ENCODE assay signal across 10 mouse cellular contexts in genomic region chr2:128697566-128697965, GRCm38 (mm10). TPM values are rescaled to one million over a fixed set of nuclear protein-coding genes. Genes with fewer than 3 reads are reported as not detected.
DNase-seq lines count a peak whose midpoint lies in the region; ATAC-seq and TF ChIP-seq lines count a peak whose summit lies in the region.
"Had no signal": no experiment of that assay in that cellular context is flagged by ENCODE, and none has a peak within 500 bp of the region (broad histone marks: within the 10 kb centered on the region; RNA-seq: fewer than 3 reads in every experiment).

No protein-coding gene starts in this region.

- no peak for ATAC-seq in kidney, postnatal 0 days (replicated peaks; ENCODE audit: low FRiP score, low read depth)
- no peak for ATAC-seq in forebrain, embryonic 12.5 days (ENCODE audit: low FRiP score)
- ATAC-seq in intestine, postnatal 0 days = no peak
- no peak for ATAC-seq in neural tube, embryonic 15.5 days (ENCODE audit: low FRiP score)
- ATAC-seq in inflammation-experienced regulatory T-cells, adult 6 months = no peak

- WGBS in kidney, postnatal 0 days = 42% methylated on average over 5 of the region's 5 CpGs
- WGBS in forebrain, embryonic 12.5 days = 62% methylated on average over 5 of the region's 5 CpGs
- 45% methylated on average over 5 of the region's 5 CpGs for WGBS in intestine, postnatal 0 days
- WGBS in neural tube, embryonic 15.5 days = 55% methylated on average over 5 of the region's 5 CpGs

- no peak for DNase-seq in kidney, postnatal 0 days (ENCODE audit: low spot score)
- no peak for DNase-seq in kidney, adult 9 months
- no peak for DNase-seq in layer of hippocampus, adult 2 months (ENCODE audit: low spot score in 2 of 2)
- DNase-seq in left cerebral cortex, postnatal 14 days (ENCODE audit: low spot score in 2 of 2) = no peak

- H3K36me3 ChIP-seq in kidney, postnatal 0 days (ENCODE audit: insufficient read depth, low read length) = no peaks in the 10 kb centered on the region
- no peaks in the 10 kb centered on the region for H3K36me3 ChIP-seq in forebrain, embryonic 12.5 days (replicated peaks)
- no peaks in the 10 kb centered on the region for H3K36me3 ChIP-seq in intestine, postnatal 0 days (ENCODE audit: control insufficient read depth, insufficient read depth)
- no peaks in the 10 kb centered on the region for H3K36me3 ChIP-seq in neural tube, embryonic 15.5 days
- H3K36me3 ChIP-seq: G1E; liver, embryonic 13.5 days had no signal

- no peaks in the 10 kb centered on the region for H3K4me1 ChIP-seq in kidney, postnatal 0 days (replicated peaks; ENCODE audit: insufficient read depth, low read length)
- peaks cover 20% of the 10 kb centered on the region for H3K4me1 ChIP-seq in forebrain, embryonic 12.5 days
- 0 out of 2 replicates have a peak, but pooled peaks cover 6% of the 10 kb centered on the region for H3K4me1 ChIP-seq in intestine, postnatal 0 days (replicated peaks; ENCODE audit: control insufficient read depth, insufficient read depth, low read length)
- peaks cover 19% of the 10 kb centered on the region for H3K4me1 ChIP-seq in neural tube, embryonic 15.5 days

- no peaks in the 10 kb centered on the region for H3K9me3 ChIP-seq in kidney, postnatal 0 days (replicated peaks; ENCODE audit: low read length)
- H3K9me3 ChIP-seq in forebrain, embryonic 12.5 days = no peaks in the 10 kb centered on the region
- no peaks in the 10 kb centered on the region for H3K9me3 ChIP-seq in intestine, postnatal 0 days (ENCODE audit: control insufficient read depth)
- no peaks in the 10 kb centered on the region for H3K9me3 ChIP-seq in neural tube, embryonic 15.5 days (replicated peaks)
- H3K9me3 ChIP-seq: G1E; liver, embryonic 13.5 days had no signal

- H3K27me3 ChIP-seq in kidney, postnatal 0 days (ENCODE audit: insufficient read depth, low read length) = no peaks in the 10 kb centered on the region
- peaks cover 19% of the 10 kb centered on the region for H3K27me3 ChIP-seq in forebrain, embryonic 12.5 days
- H3K27me3 ChIP-seq in intestine, postnatal 0 days (replicated peaks; ENCODE audit: control insufficient read depth, insufficient read depth, low read length) = no peaks in the 10 kb centered on the region
- peaks cover 26% of the 10 kb centered on the region for H3K27me3 ChIP-seq in neural tube, embryonic 15.5 days (replicated peaks)

- intact Hi-C loops in left cerebral cortex, postnatal 14 days (cut with DNase I) = no loop called here

- peak overlapping the region; percentile 75; the same call in 1 of the 2 replicates for H3K4me2 ChIP-seq in kidney, postnatal 0 days (ENCODE audit: low read length)
- H3K4me2 ChIP-seq in forebrain, embryonic 12.5 days = peak overlapping the region; percentile 95
- H3K4me2 ChIP-seq in intestine, postnatal 0 days (replicated peaks; ENCODE audit: low read depth) = peak overlapping the region; percentile 77
- H3K4me2 ChIP-seq in neural tube, embryonic 15.5 days = peak overlapping the region; percentile 96

- peak overlapping the region; percentile 94; the same call in 1 of the 2 replicates for H3K27ac ChIP-seq in kidney, postnatal 0 days
- no peak overlapping the region for H3K27ac ChIP-seq in forebrain, embryonic 12.5 days
- peak overlapping the region; percentile 95; the same call in 1 of the 2 replicates for H3K27ac ChIP-seq in intestine, postnatal 0 days (ENCODE audit: low read depth, low read length)
- no peak overlapping the region for H3K27ac ChIP-seq in neural tube, embryonic 15.5 days (replicated peaks)
- no peak overlapping the region for H3K27ac ChIP-seq in layer of hippocampus, adult 2 months
- H3K27ac ChIP-seq: liver, embryonic 13.5 days had no signal

- H3K4me3 ChIP-seq in kidney, postnatal 0 days (replicated peaks; ENCODE audit: low read depth, low read length) = no peak overlapping the region
- H3K4me3 ChIP-seq in forebrain, embryonic 12.5 days (replicated peaks) = no peak overlapping the region
- H3K4me3 ChIP-seq in intestine, postnatal 0 days (ENCODE audit: low read depth, low read length) = peak overlapping the region; percentile 77; the same call in 1 of the 2 replicates
- peak overlapping the region; percentile 46; the same call in 1 of the 2 replicates for H3K4me3 ChIP-seq in neural tube, embryonic 15.5 days (replicated peaks)
- H3K4me3 ChIP-seq in layer of hippocampus, adult 2 months = no peak overlapping the region

- no peak for TF ChIP-seq CTCF in kidney, postnatal 0 days (IDR thresholded peaks at IDR 0.05; ENCODE audit: low read depth)
- TF ChIP-seq CTCF in intestine, postnatal 0 days (IDR thresholded peaks at IDR 0.05; ENCODE audit: low read depth) = no peak
- TF ChIP-seq CTCF in layer of hippocampus, adult 2 months (conservative IDR thresholded peaks at IDR 0.05) = no peak

- peak overlapping the region; percentile 76; the same call in 1 of the 2 replicates for H3K9ac ChIP-seq in kidney, postnatal 0 days (ENCODE audit: low read depth, low read length)
- no peak overlapping the region for H3K9ac ChIP-seq in forebrain, embryonic 12.5 days
- peak overlapping the region; percentile 8; the same call in 1 of the 2 replicates for H3K9ac ChIP-seq in intestine, postnatal 0 days (ENCODE audit: low read depth, low read length)
- peak overlapping the region; percentile 14; the same call in 1 of the 2 replicates for H3K9ac ChIP-seq in neural tube, embryonic 15.5 days (replicated peaks)
- H3K9ac ChIP-seq: liver, embryonic 13.5 days had no signal

RNA-seq across cellular contexts. Expression of gene Mertk, which starts 1.2 kb away (rescaled TPM):
- polyA plus RNA-seq in kidney, postnatal 0 days (2015; fragmentation: Nextera tagmentation; extraction: Ambion mirVana) = 8.9 and 9.8 TPM in 2 replicates
- 2.2 and 2.7 TPM in 2 replicates for polyA plus RNA-seq in forebrain, embryonic 12.5 days (2016; fragmentation: Nextera tagmentation; extraction: Ambion mirVana)
- polyA plus RNA-seq in intestine, postnatal 0 days (2015; fragmentation: Nextera tagmentation; extraction: Ambion mirVana) = 16.2 and 16.8 TPM in 2 replicates
- polyA plus RNA-seq in neural tube, embryonic 15.5 days (2015; fragmentation: Nextera tagmentation; extraction: Ambion mirVana) = 2.2 and 3.1 TPM in 2 replicates
- total RNA-seq in layer of hippocampus, adult 2 months (2021) = 10 to 100 TPM; 36.0 to 38.5 TPM
- 10 to 100 TPM; 20.8 to 33.7 TPM for total RNA-seq in left cerebral cortex, postnatal 14 days (2021)
- polyA plus RNA-seq in inflammation-experienced regulatory T-cells, adult 6 months (2017; shearing (Covaris generic)) = under 1 TPM in 2 of 3 experiments, not detected in 1; 0.08 to 0.40 TPM
- polyA plus RNA-seq: G1E had no signal

RNA-seq across cellular contexts. Expression of gene Anapc1, which starts 10.4 kb away (rescaled TPM):
- polyA plus RNA-seq in kidney, postnatal 0 days (2015; fragmentation: Nextera tagmentation; extraction: Ambion mirVana) = 27.4 and 31.1 TPM in 2 replicates
- 98.8 and 99.9 TPM in 2 replicates for polyA plus RNA-seq in forebrain, embryonic 12.5 days (2016; fragmentation: Nextera tagmentation; extraction: Ambion mirVana)
- polyA plus RNA-seq in intestine, postnatal 0 days (2015; fragmentation: Nextera tagmentation; extraction: Ambion mirVana) = 14.0 and 15.6 TPM in 2 replicates
- 34.2 and 40.9 TPM in 2 replicates for polyA plus RNA-seq in neural tube, embryonic 15.5 days (2015; fragmentation: Nextera tagmentation; extraction: Ambion mirVana)
- 10 to 100 TPM; 63.8 to 70.4 TPM for total RNA-seq in layer of hippocampus, adult 2 months (2021)
- 10 to 100 TPM; 62.2 to 64.9 TPM for total RNA-seq in left cerebral cortex, postnatal 14 days (2021)
- 10 to 100 TPM; 39.0 to 45.3 (median 44.4) TPM for polyA plus RNA-seq in inflammation-experienced regulatory T-cells, adult 6 months (2017; shearing (Covaris generic))

Comparison
In these comparisons a context has a peak if more than half of its experiments do, and no peak if none do; other contexts are left out.
1. H3K27ac ChIP-seq: peak in kidney, postnatal 0 days (single experiment) and intestine, postnatal 0 days (single experiment); none in forebrain, embryonic 12.5 days (single experiment), neural tube, embryonic 15.5 days (single experiment) and layer of hippocampus, adult 2 months (single experiment).
2. H3K4me3 ChIP-seq: peak in intestine, postnatal 0 days (single experiment) and neural tube, embryonic 15.5 days (single experiment); none in kidney, postnatal 0 days (single experiment), forebrain, embryonic 12.5 days (single experiment) and layer of hippocampus, adult 2 months (single experiment).
3. Peak in every context shown above with its lines, with median percentiles within 50 percentile points of each other: H3K4me2 ChIP-seq.